Mouse (Mus musculus) lung, postnatal 14 days (tissue): Measurements from ENCODE around the gene Synpo2.
"Not testable (repeated sequence)": the region's sequence is repeated elsewhere in the genome, so short reads cannot be mapped to it uniquely, and the experiment has no call there.

ENCODE experiments used
- DNase-seq: peaks from one replicate; pipeline ENCODE4 v3.0.0; 2021

The Synpo2 gene

GRCm38 (mm10) chr3:123128781-123129180, 107.2 kb downstream of the Synpo2 start:
- DNase-seq, result peak; percentile 58

DNA sequence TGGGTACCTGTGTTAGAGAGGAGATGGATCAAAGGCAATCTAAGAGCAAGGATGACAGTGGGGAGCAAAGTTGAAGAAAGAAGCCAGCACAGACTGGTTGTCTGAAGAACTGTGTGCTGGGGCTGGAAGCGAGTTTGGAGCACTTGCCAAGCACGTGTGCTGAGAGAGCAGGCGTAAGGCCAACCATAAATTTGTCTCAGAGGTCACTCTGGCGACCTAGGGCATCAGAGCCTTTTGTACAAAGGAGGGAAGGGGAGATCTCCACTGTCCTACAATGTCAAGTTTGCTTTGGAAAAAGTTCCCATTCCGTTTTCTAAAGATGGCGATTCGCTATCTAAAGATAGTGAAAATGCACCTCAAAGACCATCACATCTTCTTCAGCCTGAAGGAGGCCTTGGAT, 107.9 kb downstream of the Synpo2 start:
- no peak for DNase-seq

DNA sequence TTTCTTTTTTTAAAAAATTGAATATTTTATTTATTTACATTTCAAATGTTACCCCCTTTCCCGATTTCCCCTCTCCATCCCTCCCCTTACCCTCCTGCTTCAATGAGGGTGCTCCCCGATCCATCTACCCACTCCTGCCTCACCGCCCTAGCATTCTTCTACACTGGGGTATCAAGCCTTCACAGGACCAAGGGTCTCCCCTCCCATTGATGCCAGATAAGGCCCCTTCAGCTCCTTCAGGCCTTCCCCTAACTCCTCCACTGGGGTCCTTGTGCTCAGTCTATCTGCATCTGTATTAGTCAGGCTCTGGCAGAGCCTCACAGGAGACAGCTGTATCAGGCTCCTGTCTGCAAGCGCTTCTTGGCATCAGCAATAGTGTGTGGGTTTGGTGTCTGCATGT, 109.2 kb downstream of the Synpo2 start:
- DNase-seq, result not testable (repeated sequence)

DNA sequence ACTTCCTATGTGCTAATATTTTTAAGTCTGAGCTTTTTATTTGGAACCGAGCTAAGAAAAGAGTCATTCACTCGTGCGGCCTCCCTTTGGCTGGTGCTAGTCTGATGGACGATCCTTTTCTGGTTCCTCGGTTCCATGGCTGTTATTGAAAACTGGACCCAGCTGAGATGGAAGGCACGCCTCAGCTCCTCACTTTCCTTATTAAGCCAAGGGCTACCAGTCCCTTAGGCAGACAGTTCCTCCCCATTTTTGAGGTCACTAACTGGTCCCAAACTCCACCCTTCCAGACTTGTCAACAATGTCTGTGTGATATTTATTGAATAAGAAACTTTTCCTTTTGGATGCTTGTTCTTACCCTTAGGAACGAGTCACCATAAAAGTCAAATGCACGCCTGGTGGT, 112.1 kb downstream of the Synpo2 start:
- no peak for DNase-seq

DNA sequence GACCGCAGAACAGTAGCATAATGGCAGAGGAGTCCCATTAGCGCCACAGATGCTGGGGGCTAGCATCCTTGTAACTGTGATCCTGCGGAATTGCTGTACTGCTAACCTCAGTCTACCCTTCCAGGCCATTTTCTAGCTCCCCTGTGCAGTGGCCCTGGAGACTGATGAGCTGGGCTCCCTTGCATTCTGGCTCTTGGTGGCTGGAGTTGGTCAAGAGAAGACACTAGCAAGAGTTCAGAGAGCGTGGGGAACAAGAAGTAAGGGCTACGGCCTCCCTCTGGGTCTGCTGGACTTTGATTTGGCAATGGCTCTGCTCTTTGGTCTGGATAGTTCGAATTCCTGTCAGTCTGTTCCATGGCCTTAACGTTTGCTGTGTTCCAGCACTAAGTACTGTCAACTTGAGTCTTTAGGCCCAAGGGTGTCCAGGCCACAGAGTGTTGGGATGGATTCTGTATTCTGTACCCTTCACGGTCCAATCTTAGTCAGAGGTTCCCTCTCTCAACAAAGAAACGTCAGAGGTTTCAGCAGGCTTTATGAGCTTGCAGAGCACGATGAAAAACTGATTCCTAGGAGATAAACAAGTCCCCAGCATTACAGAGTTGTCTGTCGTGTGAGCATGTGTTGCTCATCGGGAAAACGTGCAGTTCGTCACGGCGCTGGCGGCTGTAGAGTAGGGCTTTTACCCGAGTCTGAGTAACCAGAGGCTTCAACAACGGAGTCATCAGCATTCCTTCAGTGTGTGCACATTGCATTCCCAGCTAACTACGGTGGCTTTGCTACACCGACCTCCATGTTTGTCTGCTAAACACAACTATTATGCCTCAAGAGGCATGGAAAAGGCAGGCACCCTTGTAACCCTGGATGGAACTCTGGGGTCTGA, 113.6 kb downstream of the Synpo2 start:
- DNase-seq, result no peak

DNA sequence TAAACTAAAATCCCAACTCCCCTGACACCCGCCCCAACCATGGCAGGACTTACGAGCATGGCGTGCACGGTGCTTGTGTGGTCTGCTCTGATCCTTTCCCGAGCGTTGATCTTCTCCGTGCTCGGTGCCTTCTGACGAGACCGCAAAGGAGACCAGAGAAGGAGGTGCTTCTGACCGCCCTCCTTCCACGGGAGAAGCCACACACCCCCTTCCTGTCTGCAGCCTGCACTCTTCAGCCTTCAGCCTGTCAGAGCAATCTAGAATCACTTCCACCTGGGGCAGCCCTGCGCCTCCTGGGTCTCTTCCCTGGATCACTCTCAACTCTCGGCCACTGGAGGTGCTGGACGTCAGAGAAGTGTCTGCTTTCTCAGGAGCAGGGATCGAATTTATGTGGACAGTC, 119.0 kb downstream of the Synpo2 start:
- DNase-seq, result no peak

GRCm38 (mm10) chr3:123115770-123116527, 120.0 kb downstream of the Synpo2 start:
- DNase-seq, result no peak

GRCm38 (mm10) chr3:123114001-123114635, 121.8 kb downstream of the Synpo2 start:
- no peak for DNase-seq

DNA sequence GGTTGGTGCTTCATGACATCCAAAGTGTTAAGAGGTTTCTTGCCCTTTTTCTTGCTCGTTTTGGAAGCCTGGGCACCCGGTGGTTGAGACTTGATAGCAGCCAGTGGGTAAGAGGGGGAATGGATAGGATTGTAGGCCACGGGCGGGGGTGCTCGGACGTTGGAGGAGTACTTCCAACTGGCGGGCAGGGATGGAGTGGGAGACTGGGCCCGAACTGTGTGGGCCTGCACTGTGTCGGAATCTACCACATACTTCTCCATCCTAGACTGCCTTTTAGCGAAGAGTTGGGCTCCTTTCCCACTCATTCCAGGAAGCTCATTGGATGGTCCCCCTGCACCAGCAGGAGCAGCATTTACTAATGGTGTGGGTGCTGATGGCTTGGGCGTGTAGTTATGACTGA, 123.2 kb downstream of the Synpo2 start:
- DNase-seq, result no peak

- no peak for DNase-seq
Measured at GRCm38 (mm10) chr3:123111071-123111711, 124.8 kb downstream of the Synpo2 start.

DNA sequence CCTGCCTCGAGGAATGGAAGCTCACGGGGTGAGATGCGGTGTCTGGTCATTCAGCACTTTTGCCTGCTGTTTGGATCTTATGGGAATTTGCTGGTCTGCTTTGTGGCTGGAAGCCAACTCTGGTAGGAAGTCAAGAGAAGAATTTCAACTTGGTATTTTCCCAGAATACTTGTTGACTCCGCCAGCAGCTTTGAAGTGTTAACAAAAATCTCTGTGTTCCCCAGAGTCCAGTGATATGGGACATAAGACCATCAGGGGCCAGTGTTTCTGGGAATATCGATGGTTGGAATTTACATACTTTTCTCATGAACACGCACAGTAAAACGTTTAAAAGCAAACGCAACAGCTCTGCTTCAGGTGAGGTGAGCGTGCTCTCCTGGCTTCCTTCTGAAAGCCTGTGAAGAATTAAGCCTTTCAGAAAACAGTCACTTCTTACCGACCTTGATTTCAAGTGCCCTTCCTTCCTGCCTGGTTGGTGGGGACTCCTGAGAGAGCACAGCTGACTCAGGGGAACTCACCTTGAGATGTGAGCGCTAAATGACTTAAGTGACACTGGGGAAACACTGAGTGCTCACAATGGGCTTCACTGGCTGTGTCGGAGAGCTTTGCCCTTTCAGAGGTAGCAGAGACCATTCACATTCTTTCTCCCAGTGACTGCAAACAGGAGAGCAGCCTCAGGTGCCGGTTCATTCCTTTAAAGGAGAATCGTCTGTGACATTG, 128.0 kb downstream of the Synpo2 start:
- no peak for DNase-seq

- DNase-seq, result no peak
Measured at GRCm38 (mm10) chr3:123104325-123104724, 131.6 kb downstream of the Synpo2 start.

- peak; percentile 84 for DNase-seq
Measured at GRCm38 (mm10) chr3:123103151-123103860, 132.6 kb downstream of the Synpo2 start.

GRCm38 (mm10) chr3:123101761-123102160, 134.2 kb downstream of the Synpo2 start:
- no peak for DNase-seq

- no peak for DNase-seq
Measured at GRCm38 (mm10) chr3:123095111-123095510, 140.8 kb downstream of the Synpo2 start.

GRCm38 (mm10) chr3:123093640-123094361, 142.1 kb downstream of the Synpo2 start:
- no peak for DNase-seq

- DNase-seq, result peak; percentile 36
Measured at GRCm38 (mm10) chr3:123092913-123093639, 142.9 kb downstream of the Synpo2 start.

DNA sequence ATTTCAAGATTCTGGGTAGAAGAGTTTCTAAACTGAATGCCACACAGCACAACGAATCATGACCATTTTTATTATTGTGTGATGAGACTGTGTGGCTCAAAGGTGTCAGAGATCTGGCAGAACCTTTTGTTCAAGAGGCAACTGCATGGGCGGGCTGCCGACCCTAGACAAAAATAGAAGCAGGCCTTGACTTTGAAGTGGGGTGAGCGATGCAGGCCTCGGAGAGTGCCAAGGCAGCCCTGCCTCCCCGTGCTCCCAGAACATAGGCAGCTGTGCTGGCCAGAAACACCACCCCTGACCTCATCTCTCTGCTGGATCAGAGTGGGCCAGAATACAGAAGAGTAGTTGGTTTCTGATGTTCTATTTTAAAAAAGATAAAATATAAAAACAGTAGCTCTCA, 143.5 kb downstream of the Synpo2 start:
- DNase-seq, result peak; percentile 78

- DNase-seq, result no peak
Measured at GRCm38 (mm10) chr3:123089297-123090020, 146.5 kb downstream of the Synpo2 start.

DNA sequence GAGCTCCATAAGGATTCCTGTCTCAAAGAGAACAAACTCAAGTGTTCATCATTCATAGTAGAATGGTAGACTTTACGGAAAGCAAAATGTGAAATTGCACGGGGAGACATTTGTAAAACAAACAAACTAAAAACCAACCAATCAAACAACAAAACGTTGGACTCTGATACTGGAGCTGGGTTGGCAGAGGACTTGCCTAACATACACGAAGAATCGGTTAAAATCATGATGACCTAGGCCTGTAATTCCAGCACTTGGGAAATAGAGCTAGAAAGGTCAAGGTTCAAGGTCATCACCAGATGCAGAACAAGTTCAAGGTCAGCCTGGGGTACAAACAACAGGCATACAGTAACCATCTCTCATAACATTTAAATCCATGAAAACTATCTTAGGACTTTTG, 147.7 kb downstream of the Synpo2 start:
- no peak for DNase-seq
